Mouse (Mus musculus) mammary gland, adult 2 months (tissue): ENCODE measurements around the gene Olfr807. TPM values are rescaled to one million over a fixed set of nuclear protein-coding genes. Genes with fewer than 3 reads are reported as not detected.

ENCODE experiments used
- polyA plus RNA-seq: library from polyadenylated mRNA; depleted of rRNA; stranded (reverse); fragments of >200 nt; gene quantifications from 2 replicates; pipeline ENCODE4 v1.2.3, GENCODE M21; 2012; ENCODE audit warnings: low replicate concordance; rRNA removed

Olfr807 gene
- not detected in 2 replicates for polyA plus RNA-seq

DNA sequence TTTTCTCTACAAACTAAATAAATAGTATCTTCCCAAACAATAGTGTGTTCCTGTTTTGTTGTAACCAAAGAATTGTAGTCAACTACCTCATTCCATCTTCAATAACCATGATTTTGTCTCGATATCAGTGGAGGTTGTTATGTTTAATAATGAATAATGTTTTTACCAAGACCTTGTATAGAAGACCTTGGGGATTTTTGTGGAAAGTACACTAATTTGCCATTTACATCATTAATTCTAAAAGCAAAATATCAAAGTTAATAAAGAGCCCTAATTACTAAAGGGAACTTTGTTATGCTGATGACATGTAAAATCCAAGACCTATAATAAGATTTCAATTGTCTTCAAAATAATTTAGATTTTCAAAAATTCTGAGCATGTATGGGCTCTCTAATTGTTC, at the start of gene Olfr807:
Gene Olfr807, minus strand, starts transcription at position 101 of the 400 bp plus-strand sequence.

DNA sequence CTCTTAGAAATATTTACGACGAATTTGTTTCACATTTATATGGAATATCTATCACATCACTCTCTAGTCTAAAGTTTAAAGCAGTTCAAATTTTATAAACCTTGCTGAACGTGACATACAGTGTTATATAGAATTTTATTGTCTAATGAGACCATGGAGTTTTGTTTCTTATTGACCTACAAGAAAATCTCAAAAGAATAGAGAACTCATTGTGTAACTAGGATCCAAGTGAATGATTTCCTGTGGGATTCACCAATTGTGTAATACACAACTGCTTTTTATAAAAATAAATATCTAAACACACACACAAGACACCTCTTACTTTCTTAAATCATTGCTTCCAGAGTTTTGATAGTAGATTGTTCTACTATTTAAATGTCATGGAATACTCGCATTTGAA, 46.7 kb upstream of the Olfr807 start, which contains the start of gene Olfr811:
Gene Olfr811, minus strand, starts transcription at position 101 of the 400 bp plus-strand sequence.

DNA sequence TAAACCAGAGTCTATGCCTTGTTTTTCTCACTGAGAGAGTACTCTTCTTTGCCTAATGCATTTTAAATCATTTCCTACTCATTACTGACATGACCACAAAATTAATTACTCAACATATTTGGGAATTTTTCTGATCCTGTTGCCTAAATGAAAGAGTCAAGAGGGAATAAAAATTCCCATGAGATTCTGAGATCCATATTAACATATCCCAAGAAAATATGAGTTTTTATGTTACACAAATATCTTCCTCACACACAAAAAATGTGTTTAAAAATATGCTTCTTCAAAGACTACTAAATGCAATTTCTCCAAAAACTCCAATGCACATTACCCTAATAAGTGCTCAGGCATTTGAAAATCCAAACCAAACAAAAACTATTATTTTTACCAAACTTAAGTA, 37.2 kb upstream of the Olfr807 start, which contains the start of gene Olfr810:
Gene Olfr810, minus strand, starts transcription at position 101 of the 400 bp plus-strand sequence.

DNA sequence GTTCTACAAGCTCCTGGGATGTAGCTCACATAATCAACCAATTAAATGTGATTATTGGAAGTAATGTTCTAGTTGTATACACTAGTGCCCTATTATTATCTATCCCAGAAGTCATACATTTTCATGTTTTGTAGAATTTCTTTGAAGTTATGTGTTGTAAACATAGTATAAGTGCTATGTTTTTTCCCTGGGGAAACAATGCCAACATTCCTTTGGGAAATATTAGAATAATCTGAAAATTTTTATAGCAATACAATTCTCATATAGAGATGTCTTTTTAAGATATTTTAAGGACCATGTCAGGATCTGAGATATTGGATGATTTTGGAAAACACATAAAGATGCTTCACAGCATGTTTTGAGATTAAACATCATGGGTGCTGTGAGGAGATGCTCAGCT, 16.7 kb upstream of the Olfr807 start, which contains the start of gene Olfr809:
Gene Olfr809, plus strand, starts transcription at position 301 of the 400 bp plus-strand sequence.

DNA sequence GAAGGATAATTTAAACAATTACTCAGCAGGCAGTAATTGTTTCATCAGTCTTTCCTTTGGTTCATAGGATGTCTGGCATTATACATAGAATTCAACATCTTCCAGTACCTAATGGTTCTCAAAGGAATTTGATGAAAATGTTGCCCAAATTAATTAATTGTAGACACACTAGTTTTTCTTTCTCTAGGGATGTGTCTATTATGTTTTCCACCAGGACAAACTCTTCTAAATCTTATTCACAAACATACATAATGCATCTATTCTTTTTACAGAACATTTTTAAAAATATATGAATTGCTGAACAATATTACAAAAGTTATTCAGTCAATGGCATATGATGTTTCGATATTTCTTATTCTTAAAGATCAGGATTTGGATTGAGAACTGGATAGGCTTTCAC, 7.6 kb upstream of the Olfr807 start, which contains the start of gene Olfr808:
Gene Olfr808, plus strand, starts transcription at position 301 of the 400 bp plus-strand sequence.

DNA sequence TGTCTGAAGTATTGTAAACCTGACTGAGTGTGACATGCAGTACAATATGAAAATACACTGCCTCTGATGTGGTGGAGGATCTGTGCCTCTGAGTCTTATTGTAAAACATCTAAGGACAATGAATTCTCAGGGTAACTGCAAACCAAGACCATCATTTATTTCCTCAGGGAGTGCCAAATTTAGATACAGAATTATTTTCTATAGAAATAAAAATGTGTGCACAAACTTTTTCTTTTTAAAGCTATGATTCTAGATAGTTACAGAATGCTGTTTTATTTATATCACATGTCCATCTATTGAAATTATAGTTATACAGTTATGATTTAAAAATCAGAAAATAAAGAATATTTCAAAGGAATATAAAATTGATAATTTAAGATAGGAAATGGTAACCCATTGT, 15.8 kb downstream of the Olfr807 start, which contains the start of gene Olfr806:
Gene Olfr806, minus strand, starts transcription at position 101 of the 400 bp plus-strand sequence.

DNA sequence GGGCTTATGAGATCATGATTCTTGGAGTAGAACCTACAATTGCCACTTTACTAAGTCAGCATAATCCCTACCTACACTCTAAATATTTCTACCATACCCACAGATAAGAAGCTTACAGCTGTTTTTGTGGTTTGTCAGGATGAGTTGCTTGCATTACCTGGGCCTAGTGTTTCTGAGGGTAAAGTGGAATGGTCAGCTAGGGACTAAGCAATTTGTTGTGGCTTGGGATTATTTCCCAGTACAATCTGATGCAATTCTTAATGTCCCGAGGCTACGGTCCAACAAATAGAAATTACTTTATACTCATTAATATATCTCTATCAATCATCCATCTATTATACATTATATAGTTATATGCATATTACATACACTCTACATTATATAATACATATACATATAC, 28.3 kb downstream of the Olfr807 start, which contains the start of gene Olfr805:
Gene Olfr805, minus strand, starts transcription at position 101 of the 400 bp plus-strand sequence.

Other genes starting within 250 kb of the Olfr807 start
- not detected in 2 replicates for gene Olfr791, start 236.0 kb downstream of the Olfr807 start, polyA plus RNA-seq
- gene Olfr792, start 218.6 kb downstream of the Olfr807 start, polyA plus RNA-seq, result not detected in 2 replicates
- gene Olfr794, start 190.1 kb downstream of the Olfr807 start, polyA plus RNA-seq, result not detected in 2 replicates
- not detected in 2 replicates for gene Olfr796, start 145.2 kb downstream of the Olfr807 start, polyA plus RNA-seq
- not detected in 2 replicates for gene Olfr798, start 129.9 kb downstream of the Olfr807 start, polyA plus RNA-seq
- not detected in 2 replicates for gene Olfr799, start 120.3 kb downstream of the Olfr807 start, polyA plus RNA-seq
- gene Olfr800, start 100.1 kb downstream of the Olfr807 start, polyA plus RNA-seq, result not detected in 2 replicates
- not detected in 2 replicates for gene Olfr801, start 83.9 kb downstream of the Olfr807 start, polyA plus RNA-seq
- gene Olfr802, start 69.6 kb downstream of the Olfr807 start, polyA plus RNA-seq, result not detected in 2 replicates
- not detected in 2 replicates for gene Olfr803, start 63.5 kb downstream of the Olfr807 start, polyA plus RNA-seq
- gene Olfr804, start 54.6 kb downstream of the Olfr807 start, polyA plus RNA-seq, result not detected in 2 replicates
- not detected in 2 replicates for gene Olfr805, start 28.4 kb downstream of the Olfr807 start, polyA plus RNA-seq
- gene Olfr806, start 15.9 kb downstream of the Olfr807 start, polyA plus RNA-seq, result not detected in 2 replicates
- not detected in 2 replicates for gene Olfr808, start 7.7 kb upstream of the Olfr807 start, polyA plus RNA-seq
- gene Olfr809, start 16.8 kb upstream of the Olfr807 start, polyA plus RNA-seq, result not detected in 2 replicates
- not detected in 2 replicates for gene Olfr810, start 37.1 kb upstream of the Olfr807 start, polyA plus RNA-seq
- gene Olfr811, start 46.6 kb upstream of the Olfr807 start, polyA plus RNA-seq, result not detected in 2 replicates
- not detected in 2 replicates for gene Olfr812, start 88.3 kb upstream of the Olfr807 start, polyA plus RNA-seq
- not detected in 2 replicates for gene Olfr813, start 97.6 kb upstream of the Olfr807 start, polyA plus RNA-seq
- gene Olfr814, start 122.1 kb upstream of the Olfr807 start, polyA plus RNA-seq, result not detected in 2 replicates
- gene Olfr815, start 148.1 kb upstream of the Olfr807 start, polyA plus RNA-seq, result not detected in 2 replicates
- not detected in 2 replicates for gene Olfr816, start 157.8 kb upstream of the Olfr807 start, polyA plus RNA-seq
- not detected in 2 replicates for gene Olfr818, start 191.3 kb upstream of the Olfr807 start, polyA plus RNA-seq
- not detected in 2 replicates for gene Olfr819, start 209.5 kb upstream of the Olfr807 start, polyA plus RNA-seq
- gene Olfr247, start 218.3 kb upstream of the Olfr807 start, polyA plus RNA-seq, result not detected in 2 replicates
- not detected in 2 replicates for gene Gm10310, start 227.3 kb upstream of the Olfr807 start, polyA plus RNA-seq